Mouse (Mus musculus): ENCODE results near the gene Espl1.

- TF ChIP-seq POLR2A (IDR thresholded peaks at IDR 0.05; ENCODE audit: insufficient read depth, low read depth, low read length) (no peak), CTCF (IDR thresholded peaks at IDR 0.05; ENCODE audit: insufficient read depth, low read depth, low read length) (no peak)
Measured at GRCm38 (mm10) chr15:102302542-102302941, 6.5 kb downstream of the Espl1 start.
